Mouse (Mus musculus) T-helper 2 cell (primary cell): Measurements from ENCODE around the gene Kmt2d.

Experiments used
- in situ Hi-C: fragments of 300-600 bp; cut with MboI, MseI; formaldehyde crosslinking; loops from one replicate; pipeline ENCODE4 v1.15.1; 2025; ENCODE audit warnings: high pct_unique_total_duplicates

Kmt2d gene

GRCm38 (mm10) chr15:98802926-98803325 lies 68.1 kb downstream of the Kmt2d start:
- in situ Hi-C loops, result no loop called here

DNA sequence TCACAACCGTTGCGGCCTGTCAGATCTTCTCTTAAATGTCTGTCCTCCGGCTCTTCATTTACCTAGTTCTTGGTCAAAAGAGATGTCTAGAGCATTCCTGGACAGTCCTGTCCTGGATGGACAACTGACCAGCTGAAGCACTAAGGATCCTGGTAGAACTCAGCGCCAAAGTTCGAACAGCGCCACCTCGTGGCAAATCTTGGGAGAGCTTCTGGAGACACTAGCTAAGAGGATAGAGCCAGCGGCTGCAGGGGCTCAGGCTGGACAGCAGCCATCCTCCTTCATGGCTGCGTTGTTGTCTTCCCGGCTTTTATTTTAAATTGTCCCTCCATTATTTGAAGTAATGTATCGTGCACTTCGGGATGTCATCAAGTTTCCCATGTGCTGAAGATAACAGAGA lies 71.6 kb downstream of the Kmt2d start:
- in situ Hi-C loops, result no loop called here

DNA sequence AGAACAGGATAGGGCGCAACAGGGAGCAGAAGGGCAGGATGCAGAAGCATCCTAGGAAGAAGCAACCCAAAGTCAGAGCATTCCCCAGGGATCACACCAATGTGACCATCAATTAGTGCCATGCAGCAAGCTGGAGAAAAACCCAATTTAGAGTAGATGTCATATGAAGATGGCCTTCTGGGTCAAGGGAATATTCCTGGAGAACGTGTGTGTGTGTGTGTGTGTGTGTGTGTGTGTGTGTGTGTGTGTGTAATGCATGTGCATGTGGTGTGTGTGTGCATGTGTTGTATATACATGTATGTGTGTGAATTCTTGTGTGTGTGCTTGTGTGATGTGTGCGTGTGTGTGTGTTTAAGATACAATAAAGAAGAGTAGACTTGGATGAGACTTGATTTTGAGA lies 72.1 kb downstream of the Kmt2d start:
- in situ Hi-C loops, result no loop called here

DNA sequence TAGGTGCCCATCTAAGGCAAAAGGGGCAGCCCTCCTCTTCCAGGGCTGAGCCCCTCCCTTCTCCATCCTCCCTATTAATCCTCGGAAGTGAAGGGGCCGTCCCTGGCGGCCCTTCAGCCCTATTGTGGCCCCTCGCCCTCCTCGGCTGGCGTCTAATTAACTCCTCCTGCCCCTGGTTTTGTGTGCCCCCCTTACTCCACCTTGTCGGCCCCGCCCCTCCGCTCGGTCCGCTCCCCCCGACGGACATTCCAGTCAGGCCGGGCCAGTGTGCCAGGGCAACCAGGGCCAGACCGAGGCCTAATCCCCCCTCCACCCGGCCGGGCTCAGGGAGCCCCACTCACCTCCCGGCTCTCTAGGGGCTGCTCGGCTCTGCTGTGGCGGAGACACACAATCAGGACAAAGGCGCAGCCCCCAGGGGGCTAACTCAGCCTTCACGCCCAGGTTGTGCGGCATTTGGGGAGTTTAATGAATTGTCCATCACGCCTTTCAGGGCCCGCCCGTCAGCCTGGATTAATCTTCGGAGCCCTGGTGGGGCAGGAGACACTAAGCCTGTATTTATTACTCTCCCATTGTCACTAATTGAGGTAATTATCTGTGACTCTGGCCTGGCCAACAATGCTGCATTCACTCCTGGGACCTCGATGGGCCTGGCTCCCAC lies 73.0 kb downstream of the Kmt2d start:
- in situ Hi-C loops, result no loop called here

DNA sequence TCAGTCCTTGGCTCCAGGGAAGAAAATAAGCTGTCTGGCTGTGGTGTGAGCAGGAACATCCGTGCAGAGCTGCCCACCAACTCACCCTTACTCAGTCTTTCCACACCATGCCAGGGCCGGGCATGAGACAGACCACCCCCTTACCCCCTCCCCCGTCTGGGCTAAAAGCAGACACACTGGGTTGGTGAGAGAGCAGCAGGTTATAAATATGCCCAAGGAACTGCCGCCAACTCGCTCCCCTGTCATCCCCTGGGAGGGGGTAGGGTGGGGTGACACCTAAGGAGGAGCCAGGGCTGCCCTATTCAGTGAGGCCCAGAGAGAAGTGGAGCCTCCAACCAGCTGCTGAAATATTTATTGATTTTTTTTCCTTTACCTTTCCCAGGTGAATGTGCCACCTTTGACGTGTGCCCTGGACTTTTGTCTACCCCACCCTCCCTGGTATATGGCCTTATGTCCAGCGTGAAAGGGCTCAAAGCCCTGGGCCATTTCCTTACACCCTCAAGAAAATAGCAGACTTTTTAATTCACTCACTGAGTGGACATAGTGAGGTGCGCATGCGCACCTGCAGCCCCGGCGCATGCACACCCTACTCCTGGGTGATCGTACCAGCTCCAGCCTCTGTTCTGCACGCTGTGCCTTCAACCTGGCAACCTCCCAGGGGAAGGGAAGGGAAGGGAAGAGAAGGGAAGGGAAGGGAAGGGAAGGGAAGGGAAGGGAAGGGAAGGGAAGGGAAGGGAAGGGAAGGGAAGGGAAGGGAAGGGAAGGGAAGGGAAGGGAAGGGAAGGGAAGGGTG lies 74.0 kb downstream of the Kmt2d start:
- in situ Hi-C loops, result no loop called here

DNA sequence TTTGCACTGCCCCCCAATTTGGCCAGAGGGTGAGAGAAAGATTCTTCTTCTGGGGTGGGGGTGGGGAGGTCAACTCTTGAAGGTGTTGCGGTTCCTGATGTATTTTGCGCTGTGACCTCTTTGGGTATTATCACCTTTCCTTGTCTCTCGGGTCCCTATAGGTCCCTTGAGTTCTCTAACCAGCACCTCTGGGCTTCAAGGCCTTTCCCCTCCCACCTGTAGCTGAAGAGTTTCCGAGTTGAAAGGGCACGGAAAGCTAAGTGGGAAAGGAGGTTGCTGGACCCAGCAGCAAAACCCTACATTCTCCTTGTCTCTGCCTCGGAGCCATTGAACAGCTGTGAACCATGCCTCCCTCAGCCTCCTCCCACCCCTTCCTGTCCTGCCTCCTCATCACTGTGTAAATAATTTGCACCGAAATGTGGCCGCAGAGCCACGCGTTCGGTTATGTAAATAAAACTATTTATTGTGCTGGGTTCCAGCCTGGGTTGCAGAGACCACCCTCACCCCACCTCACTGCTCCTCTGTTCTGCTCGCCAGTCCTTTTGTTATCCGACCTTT lies 77.8 kb downstream of the Kmt2d start:
- in situ Hi-C loops, result no loop called here

GRCm38 (mm10) chr15:98792233-98793020 lies 78.6 kb downstream of the Kmt2d start:
- in situ Hi-C loops, result no loop called here

- in situ Hi-C loops, result no loop called here
Measured at GRCm38 (mm10) chr15:98791771-98792170, 79.2 kb downstream of the Kmt2d start.

- in situ Hi-C loops, result no loop called here
Measured at GRCm38 (mm10) chr15:98791221-98791620, 79.8 kb downstream of the Kmt2d start.

- in situ Hi-C loops, result no loop called here
Measured at GRCm38 (mm10) chr15:98790761-98791160, 80.2 kb downstream of the Kmt2d start.

DNA sequence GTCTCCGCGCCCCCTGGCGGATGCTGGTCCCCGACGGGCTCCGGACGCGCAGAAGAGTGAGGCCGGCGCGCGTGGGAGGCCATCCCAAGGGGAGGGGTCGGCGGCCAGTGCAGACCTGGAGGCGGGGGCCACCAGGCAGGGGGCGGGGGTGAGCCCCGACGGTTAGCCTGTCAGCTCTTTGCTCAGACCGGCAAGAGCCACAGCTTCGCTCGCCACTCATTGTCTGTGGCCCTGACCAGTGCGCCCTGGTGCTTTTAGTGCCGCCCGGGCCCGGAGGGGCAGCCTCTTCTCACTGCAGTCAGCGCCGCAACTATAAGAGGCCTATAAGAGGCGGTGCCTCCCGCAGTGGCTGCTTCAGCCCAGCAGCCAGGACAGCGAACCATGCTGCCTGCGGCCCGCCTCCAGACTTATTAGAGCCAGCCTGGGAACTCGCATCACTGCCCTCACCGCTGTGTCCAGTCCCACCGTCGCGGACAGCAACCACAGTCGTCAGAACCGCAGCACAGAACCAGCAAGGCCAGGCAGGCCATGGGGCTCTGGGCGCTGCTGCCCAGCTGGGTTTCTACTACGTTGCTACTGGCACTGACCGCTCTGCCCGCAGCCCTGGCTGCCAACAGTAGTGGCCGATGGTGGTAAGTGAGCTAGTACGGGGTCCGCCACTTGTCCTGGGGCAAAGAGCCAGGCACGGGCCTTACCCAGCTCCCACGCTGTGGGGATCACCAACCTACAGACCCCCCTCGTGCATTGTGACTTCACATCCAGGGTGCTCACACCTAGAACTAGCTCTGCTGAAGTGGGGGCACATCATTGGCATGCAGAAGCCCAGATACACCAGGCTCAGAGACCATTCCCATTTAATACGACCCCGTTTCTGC lies 81.1 kb downstream of the Kmt2d start, which contains the start of gene Wnt1:
Gene Wnt1, plus strand, starts transcription at position 197 of the 875 bp plus-strand sequence.
- in situ Hi-C loops, result no loop called here

GRCm38 (mm10) chr15:98788972-98789660 lies 81.9 kb downstream of the Kmt2d start:
- in situ Hi-C loops, result no loop called here

GRCm38 (mm10) chr15:98787930-98788329 lies 83.1 kb downstream of the Kmt2d start:
- in situ Hi-C loops, result no loop called here

DNA sequence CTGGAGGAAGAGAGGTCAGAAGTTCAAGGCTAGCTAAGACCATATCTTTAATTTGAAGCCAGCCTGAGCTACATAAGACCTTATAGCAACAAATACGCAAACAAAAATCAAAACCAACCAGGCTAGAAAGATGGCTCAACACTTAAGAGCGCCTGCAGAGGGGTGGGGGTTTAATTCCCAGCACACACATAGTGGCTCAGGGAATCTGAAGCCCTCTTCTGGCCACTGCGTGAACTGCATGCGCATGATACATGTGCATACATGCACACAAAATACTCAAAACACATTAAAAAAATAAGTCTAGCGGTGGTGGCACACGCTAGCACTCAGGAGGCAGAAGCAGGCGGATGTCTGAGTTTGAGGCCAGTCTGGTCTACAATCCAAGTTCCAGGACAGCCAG lies 85.3 kb downstream of the Kmt2d start:
- in situ Hi-C loops, result no loop called here
